Mouse (Mus musculus) adrenal gland, postnatal 4 days (tissue): Measurements from ENCODE around the gene Tgfb1i1. TPM values are rescaled to one million over a fixed set of nuclear protein-coding genes. Genes with fewer than 3 reads are reported as not detected.

Experiments
- DNase-seq, 2 experiments: peaks; one replicate each; pipeline ENCODE4 v3.0.0; 2021 to 2022; ENCODE audit warnings: low spot score in 2 of 2, mixed read lengths in 2 of 2
- long read RNA-seq, 2 experiments: library from polyadenylated mRNA; stranded (forward); transcript quantifications; one replicate each; pipeline ENCODE4 v2.0.0; 2021
- total RNA-seq, 2 experiments: library from RNA; stranded (reverse); gene quantifications; 2 replicates each; pipeline ENCODE4 v1.2.3; 2021

Tgfb1i1 gene
- 10 to 100 TPM; 32.0 to 35.0 TPM for total RNA-seq
- long read RNA-seq, experiment 1, transcript Tgfb1i1-207 (11 exons, 1,746 nt) = major isoform, 11 of 19 reads
- long read RNA-seq, experiment 1, partial matches to known transcripts = 2 of 19 reads
- long read RNA-seq, experiment 1, other reads (novel, unspliced or antisense) = 2 of 19 reads
- long read RNA-seq, experiment 2, transcript Tgfb1i1-204 (10 exons, 3,788 nt) = minor isoform, 7 of 35 reads
- long read RNA-seq, experiment 2, transcript Tgfb1i1-207 (11 exons, 1,746 nt) = major isoform, 8 of 35 reads
- long read RNA-seq, experiment 2, partial matches to known transcripts = 7 of 35 reads
- long read RNA-seq, experiment 2, other reads (novel, unspliced or antisense) = 3 of 35 reads

DNA sequence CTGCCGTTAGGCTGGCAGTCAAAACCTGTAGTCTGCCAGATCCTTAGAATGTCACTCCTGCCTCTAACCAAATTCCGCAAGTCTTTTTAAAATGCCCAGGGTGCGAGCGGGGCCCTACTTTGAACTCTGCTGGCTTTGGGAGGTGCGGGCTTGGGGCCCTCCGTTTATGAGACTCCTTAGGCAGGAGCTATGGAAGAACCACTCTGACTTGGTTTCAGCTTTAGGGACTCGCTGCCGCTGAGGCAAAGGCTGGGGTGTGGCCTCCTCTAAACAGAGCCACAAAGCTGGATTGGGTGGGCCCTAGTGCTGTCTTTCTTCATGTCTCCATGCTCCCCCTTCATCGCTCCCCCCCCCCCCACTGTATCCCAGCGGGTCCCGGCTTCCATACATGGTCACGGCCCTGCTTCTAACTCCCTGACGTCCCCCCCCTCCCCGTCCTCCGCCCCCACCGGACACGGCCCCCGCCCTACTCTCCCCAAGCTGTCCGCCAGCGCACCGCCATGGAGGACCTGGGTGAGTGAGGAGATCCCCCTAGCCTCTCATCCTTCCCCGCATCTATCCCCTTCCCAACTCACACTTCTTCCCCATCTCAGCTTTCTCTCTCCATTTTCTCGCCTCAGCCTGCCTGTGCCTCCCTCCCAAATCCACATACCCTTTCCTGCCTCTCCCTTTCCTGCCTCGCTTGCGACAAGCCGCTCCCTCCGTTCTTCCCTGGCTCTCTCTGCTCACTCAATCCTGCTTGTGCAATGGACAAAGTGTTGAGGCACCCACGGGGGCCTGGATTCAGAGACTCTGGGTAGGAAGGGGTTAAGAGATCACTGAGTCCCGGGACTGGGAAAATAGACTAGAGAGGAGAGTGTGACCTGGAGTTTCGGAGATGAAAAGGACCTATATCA, at the start of gene Tgfb1i1:
TSS of gene Tgfb1i1 (plus strand) at position 317 of the 896 bp plus-strand sequence.
- no peak for DNase-seq

DNA sequence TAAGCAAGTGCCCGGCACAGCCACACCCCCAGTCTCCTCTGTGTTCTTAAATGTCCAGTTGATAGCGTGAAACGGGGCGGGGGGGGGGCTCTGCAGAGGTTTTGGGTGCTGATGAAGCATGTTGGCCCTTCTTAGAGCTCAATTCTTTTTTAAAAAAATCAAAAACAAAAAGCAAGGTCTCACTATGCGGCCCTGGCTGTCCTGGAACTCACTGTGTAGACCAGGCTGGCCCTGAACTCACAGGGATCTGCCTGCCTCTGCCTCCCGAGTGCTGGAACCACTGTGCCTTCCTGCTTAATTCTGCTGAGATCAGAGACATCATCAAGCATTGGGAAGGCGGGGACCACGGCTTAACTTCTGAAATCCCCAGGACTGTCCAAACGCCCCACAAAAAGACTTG, 45.0 kb upstream of the Tgfb1i1 start:
- no peak for DNase-seq

DNA sequence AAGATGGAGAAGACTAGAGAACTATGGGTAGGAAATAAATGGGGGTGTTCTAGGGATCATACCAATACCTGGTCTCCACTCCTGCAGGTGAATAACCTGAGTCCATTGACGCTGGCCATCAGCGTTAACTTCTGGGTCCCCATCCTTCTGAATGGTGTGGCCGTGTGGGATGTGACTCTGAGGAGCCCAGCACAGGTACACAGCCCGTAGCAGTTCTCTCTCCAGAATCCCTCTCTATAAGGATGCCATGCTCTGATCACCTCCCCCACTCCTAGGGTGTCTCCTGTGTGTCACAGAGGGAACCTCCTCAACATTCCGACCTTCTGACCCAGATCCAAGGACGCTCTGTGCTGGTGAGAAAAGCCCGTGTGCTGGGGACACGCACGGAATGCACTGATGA, 43.5 kb upstream of the Tgfb1i1 start:
- no peak for DNase-seq

DNA sequence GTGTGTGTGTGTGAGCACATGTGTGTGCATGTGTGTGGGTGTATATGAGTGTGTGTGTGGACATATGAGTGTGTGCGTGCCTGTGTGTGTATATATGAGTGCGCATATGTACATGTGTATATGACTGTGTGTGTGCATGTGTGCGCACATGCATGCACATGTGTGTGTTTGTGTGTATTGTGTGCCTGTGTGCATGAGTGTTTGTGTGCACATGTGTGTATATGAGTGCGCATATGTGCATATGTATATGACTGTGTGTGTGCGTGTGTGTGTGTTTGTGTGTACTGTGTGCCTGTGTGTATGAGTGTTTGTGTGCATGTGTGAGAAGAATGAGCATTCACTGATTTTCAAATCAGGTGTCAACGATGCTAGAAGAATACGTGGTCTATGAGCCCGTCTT, 42.4 kb upstream of the Tgfb1i1 start:
- no peak for DNase-seq

DNA sequence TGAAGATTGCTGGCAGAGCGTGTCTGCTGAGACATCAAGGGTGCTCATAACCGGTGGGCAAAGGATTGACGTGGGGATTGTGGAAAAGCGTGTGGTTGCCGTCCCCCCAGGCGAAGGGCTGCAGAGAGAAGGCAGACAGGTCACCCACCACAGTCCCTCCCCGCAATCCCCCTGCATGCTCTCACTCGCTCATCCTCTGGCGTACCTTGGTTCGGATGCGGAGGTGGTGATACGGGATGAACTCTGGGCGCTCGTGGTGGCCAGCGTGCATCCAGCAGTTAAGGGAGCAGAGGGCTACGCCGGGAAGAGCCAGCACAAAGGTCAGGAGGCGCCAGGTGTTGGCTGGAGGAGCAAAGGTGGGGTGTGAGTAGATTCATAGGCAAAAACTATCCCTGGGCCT, 40.9 kb upstream of the Tgfb1i1 start:
- no peak for DNase-seq

DNA sequence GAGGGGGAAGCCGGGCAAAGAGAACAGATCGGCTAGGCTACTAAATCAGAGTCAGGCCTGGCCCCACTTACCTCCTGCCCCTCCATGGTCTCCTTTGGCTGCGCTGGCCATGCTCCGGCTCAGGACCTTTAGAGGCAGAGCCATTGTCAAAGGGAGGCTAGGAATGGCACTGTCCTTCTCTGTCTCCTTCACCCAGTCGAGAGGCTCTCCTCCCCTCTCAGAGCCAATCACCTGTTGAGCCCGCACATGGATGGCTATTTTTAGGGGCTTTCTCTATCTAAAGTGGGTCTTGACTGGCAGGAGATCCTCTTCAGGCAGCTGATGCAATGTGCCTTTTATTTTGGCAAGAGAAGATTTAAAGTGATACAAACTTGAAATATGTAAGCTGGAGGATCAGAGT, 40.5 kb upstream of the Tgfb1i1 start, which contains the start of gene Cox6a2:
TSS of gene Cox6a2 (minus strand) at position 236 of the 400 bp plus-strand sequence.
- DNase-seq = no peak

DNA sequence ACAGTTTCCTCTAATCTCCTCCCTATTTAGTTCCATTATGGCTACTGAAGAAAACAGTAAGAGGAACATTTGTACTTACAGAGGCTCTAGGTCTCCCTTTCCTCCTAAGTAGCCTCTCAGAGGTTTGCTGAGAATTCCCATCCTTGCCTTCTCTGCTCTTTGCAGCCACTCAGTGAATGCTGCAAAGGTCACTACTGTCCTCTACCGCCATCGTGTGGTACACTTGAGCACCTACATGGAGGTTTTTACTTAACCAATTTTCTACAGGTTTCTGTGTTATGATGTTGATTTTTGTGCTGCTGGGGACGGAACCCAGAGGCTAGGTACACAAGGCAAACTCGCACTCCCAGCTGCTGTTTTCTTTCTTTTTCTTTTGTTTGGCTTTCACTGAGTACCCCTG, 38.4 kb upstream of the Tgfb1i1 start:
- peak in 1 of 2 experiments; percentile 25 for DNase-seq

DNA sequence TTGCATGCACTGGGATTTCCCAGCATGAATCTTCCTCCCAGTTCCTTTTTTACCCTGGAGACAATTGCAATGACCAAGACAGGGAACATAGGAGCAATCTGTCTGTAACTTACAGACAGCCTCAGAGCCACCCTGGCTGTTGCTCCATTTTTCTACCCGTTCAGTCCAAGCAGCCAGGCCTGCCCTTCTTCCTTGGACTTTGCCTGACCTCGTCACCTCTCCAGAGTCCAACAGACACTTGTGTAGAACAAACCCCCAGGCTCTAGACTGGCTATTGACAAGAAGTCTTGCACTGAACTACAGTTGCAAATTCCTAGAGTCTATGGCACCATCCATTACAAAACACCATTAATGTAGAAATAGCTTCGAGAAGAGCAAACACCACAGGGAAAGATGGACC, 36.8 kb upstream of the Tgfb1i1 start:
- DNase-seq = no peak

DNA sequence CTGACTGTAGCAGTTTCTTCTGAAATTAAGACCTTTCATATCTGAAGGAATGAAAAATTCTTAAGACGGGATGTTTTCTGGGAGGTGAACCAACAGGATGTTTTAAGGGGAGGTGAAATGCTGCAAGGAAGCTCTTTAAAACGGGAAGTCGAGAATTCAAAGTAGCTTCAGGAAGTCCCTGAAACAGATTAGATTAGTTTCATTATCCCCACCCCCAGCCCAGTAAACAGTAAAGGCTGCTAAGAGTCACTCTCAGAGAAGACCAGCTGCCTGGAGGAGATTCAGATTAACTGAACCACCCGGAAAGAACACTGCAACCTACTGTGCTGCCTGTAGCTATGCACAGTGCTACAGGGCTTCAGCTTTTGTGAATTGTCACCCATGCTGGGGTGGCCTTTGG, 26.7 kb upstream of the Tgfb1i1 start:
- DNase-seq = no peak

DNA sequence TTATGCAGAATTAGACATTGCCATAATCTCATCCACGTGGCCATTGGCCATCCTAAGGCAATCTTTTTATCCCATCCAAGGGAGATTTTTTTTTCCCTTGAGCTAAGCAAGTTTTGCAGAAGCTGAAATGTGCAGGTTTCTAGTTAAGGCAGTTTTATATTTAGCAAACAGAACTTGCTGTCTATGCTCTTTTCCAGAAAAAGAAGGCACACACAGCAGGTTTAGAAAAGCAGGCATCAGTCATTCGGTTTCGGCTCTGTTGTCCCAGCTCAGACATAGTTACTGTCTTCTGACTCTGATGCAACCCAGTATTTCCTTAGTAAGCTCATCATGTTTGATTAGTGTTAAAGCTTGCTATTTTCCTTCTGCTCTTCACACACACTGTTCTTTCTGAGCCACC, 25.7 kb upstream of the Tgfb1i1 start:
- DNase-seq = no peak

DNA sequence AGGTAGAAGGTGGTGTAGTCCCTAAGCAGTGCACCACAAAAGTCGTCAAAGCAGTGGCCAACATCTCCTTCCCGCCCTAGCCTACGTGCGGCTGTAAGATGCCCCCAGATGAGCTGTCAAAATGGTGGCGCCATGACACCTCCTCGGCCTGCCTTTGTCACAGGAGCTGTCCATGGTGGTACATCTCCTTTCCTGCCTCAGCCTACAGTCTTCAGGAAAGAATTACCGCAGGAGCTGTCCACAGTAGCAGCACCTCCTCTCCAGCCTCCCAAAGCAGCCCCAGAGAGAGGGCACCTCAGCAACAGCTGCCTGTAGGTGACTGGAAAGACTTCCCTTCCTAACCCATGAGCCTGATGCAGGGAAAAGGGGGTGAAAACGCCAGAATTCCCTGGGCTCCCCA, 14.9 kb upstream of the Tgfb1i1 start:
- no peak for DNase-seq

DNA sequence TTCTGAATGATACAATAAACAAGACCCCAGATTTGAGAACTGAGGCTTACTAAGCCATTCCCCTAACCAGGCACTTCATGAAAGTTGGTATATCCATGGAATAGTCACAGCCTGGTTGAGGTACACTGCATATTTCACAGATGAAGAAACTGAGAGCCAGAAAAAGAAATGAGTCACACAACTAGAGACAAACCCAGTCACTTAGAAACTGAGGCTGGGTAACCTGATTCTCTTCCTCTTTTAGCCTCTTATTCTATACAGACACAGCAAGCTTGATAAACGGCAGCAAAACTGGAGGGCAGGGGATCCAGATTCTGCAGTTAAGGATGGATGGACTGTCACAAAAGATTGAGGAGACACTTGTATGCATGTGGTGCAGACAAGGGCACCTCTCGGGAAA, 11.8 kb upstream of the Tgfb1i1 start:
- DNase-seq = no peak

DNA sequence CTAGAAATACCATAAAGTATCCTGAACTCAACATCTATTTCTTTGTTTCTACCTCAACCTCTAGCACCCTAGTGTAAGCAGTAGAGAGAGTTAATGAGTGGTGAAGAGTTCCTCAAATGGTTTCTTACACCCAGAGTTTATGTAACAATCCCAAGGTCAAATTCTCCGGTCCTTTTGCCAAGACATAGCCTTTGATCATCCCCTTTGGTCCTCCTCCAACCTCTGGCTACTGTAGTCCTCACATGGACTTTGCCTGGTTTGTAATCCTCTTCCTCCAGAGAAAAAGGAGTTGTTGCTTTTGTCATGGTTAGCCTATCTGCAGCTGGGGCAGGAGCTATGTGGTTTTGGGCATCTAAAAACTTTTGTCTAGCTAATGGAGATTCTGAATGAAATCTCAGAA, 11.1 kb upstream of the Tgfb1i1 start:
- DNase-seq = no peak

DNA sequence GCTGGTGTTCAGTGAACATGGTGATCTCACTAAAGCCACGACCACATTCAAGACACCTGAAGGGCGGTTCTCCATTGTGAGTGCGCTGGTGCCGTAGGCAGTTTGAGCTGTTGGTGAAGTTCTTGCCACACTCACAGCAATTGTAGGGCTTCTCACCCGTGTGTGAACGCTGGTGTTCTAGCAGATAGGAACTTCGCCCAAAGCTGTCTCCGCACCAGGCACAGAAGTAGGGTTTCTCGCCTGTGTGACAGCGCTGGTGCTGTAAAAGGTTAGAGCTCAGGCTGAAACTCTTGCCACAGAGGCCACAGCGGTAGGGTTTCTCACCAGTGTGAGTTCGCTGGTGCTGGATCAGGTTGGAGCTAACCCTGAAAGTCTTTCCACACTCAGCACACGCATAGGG, 10.2 kb upstream of the Tgfb1i1 start:
- no peak for DNase-seq

DNA sequence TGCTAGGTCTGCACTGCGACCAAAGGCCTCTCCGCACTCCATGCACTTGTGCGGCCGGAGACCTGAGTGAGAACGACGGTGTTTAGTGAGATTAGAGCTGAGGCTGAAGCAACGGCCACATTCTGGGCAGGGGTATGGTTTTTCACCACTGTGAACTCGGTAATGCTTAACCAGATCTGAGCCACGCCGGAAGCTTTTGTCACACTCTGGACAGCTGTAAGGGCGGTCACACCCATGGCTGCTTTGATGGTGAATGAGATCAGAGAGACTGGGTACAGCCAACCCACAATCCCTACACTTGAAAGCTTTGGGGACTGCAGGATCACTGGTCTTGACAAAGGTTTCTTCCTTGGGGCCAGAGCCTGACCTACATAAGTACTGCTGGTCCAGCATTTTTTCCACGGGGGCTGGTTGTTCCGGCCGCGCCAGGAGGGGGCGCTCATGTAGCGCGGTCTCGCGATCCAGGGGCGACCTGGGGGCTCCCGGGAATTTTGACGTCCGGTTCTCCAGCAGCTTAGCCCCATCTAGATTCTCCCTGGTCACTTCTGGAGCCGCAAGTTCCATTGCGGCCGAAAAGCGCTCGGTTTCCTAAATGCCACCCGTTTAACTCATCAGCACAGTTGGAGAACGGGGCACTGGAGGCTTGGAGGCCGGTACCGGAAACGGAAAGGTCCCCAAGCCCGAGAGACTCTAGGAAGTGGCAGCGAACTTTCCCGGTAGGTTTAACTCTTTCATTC, 9.6 kb upstream of the Tgfb1i1 start, which contains the start of gene Armc5:
TSS of gene Armc5 (plus strand) at position 487 of the 737 bp plus-strand sequence.
- DNase-seq = peak; percentile 72 to 82

DNA sequence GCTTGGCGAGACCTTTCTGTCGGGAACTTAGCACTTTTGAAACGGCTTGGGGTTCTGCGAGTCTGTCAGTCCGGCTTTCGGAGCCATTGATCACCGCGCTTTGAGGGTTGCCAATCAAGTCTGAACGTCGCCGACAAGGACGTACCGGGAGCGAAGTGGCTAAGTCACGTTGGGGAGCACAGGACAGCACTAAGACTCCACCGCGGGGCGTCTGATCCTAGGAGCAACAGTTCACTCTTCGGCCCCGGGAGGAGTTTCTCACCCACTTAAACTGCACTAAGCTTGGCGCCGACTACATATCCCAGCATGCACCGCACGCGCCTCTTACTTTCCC, 9.1 kb upstream of the Tgfb1i1 start:
- DNase-seq = no peak

DNA sequence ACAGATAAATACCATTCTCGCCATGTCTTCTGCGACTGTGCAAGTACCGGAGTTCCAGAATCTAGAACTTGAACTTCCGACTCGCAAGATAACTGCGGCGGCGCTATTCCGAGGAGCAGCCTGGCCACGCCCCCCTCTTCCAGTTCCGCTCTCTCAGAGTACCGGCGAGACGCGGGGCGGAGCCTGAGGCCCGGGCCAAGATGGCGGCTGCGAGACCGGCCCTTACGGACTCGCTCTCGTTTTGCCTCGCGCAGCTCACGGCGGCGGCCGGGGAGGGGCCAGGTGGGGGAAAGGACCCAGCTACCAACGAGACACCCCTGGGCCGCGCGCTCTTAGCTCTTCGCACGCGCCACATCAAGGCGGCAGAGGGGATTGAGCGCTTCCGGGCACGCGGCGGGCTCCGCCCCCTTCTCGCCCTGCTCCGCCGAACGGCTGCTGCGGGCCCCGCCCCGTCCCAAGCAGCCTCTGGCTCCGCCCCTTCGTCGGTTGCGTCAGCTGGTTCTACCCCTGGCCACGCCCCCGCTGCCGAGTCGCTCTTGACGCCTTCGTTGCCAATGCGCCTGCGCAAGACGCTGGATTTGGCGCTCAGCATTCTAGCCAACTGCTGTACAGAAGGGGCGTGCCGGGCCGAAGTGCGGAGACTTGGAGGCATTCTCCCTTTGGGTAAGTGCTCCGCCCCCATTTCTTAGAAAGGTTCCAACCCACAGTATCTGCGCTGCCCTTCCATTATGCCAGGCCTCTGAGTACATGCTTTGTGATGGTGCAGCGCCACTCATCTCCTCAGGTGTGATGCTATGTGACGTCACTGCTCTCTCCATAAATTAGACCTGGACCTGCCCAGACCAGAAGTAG, 8.5 kb upstream of the Tgfb1i1 start, which contains the start of gene 9130023H24Rik:
TSS of gene 9130023H24Rik (minus strand) at position 105 of the 852 bp plus-strand sequence.
- peak; percentile 99 to 100 for DNase-seq

DNA sequence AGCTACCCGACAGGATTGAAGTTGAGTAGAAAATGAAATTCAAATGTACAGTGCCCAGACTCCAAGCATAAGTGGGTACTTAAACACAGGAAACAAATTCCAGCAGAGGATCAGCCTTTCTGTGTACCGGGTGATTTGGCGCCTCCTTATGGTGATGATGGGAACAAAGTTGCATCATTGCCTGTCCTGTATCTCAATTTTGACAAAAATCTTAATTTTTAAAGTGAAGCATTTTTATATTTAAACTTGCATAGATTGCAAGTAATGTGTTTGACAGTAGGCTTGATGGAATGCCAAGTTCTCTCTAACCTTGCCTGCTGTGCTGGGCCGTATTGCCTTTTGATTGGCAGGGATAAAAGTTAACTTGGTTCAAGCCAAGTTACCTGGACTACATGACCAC, 7.6 kb upstream of the Tgfb1i1 start:
- DNase-seq = no peak

DNA sequence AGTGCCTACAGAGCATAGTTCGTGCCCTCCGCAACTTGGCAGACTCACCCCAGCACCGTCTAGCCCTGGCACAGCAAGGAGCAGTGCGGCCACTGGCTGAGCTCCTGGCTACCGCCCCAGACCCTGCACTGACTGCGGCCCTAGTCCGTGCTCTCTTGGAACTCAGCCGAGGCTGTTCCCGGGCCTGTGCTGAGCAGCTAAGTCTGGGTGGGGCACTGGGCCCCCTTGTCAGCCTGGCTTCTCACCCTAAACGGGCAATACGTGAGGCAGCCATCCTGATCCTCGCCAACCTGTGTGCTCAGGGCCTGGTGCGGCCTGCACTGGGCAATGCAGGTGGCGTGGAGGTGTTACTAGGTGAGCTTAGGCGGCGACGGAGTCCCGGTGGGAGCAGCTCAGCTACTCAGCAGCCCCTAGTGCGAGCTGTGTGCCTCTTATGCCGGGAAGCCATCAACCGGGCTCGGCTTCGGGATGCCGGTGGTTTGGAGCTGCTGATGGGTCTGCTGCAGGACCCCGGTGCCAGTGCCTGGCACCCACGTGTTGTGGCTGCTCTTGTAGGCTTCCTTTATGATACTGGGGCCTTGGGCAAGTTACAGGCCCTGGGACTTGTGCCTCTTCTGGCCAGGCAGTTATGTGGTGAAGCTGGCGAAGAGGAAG, 6.4 kb upstream of the Tgfb1i1 start:
- no peak for DNase-seq

DNA sequence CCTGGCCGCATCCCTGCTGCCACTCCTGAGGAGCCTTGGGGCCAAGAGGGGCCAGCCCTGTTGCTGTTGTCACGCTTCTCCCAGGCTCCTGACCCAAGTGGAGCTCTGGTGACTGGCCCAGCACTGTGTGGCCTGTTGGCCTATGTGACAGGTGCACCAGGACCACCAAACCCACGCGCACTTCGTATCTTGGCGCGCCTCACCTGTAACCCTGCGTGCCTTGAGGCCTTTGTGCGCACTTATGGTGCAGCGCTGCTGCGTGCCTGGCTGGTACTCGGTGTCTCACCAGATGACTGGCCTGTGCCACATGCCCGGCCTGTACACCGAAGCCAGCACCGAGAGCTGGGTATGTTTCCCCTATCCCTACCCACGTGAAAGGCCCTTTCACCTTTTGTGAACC, 4.3 kb upstream of the Tgfb1i1 start:
- DNase-seq = no peak
